Mouse (Mus musculus) forebrain, postnatal 0 days (tissue): ENCODE measurements around the gene Eya2. TPM values are rescaled to one million over a fixed set of nuclear protein-coding genes. Genes with fewer than 3 reads are reported as not detected.

Experiments used
- ATAC-seq: fragments of 200-750 bp; cut with Nextera tagmentation; 2 replicates; pipeline ENCODE4 v1.8.0; 2017; ENCODE audit warnings: mild to moderate bottlenecking, moderate library complexity
- DNase-seq: peaks from one replicate; pipeline ENCODE4 v3.0.0-alpha.2; 2015
- H3K27ac ChIP-seq: fragments of 300-500 bp; sonication (generic); 2 replicates; pipeline ENCODE4 v1.5.1; 2014; ENCODE audit warnings: low read depth, mild to moderate bottlenecking, antibody characterized with exemption, low read length, moderate library complexity, mixed read lengths
- H3K27me3 ChIP-seq: fragments of 300-500 bp; sonication (generic); 2 replicates; pipeline ENCODE4 v1.6.1; 2014; ENCODE audit warnings: mild to moderate bottlenecking, low read length, mixed read lengths; ENCODE audit not compliant: insufficient read depth
- H3K36me3 ChIP-seq: fragments of 300-500 bp; sonication (generic); 2 replicates; pipeline ENCODE4 v1.6.1; 2014; ENCODE audit warnings: mild to moderate bottlenecking, moderate library complexity; ENCODE audit not compliant: insufficient read depth
- H3K4me1 ChIP-seq: fragments of 300-500 bp; sonication (generic); 2 replicates; pipeline ENCODE4 v1.6.1; 2014; ENCODE audit warnings: antibody characterized with exemption; ENCODE audit not compliant: insufficient read depth
- H3K4me2 ChIP-seq: fragments of 300-500 bp; sonication (generic); 2 replicates; pipeline ENCODE4 v1.6.1; 2014; ENCODE audit warnings: low read depth, mild to moderate bottlenecking, moderate library complexity
- H3K4me3 ChIP-seq: fragments of 300-500 bp; sonication (generic); 2 replicates; pipeline ENCODE4 v1.5.1; 2014; ENCODE audit warnings: low read depth, low read length, mixed read lengths
- H3K9ac ChIP-seq: fragments of 300-500 bp; sonication (generic); 2 replicates; pipeline ENCODE4 v1.6.1; 2014; ENCODE audit warnings: mild to moderate bottlenecking
- H3K9me3 ChIP-seq: fragments of 300-500 bp; sonication (generic); 2 replicates; pipeline ENCODE4 v1.6.1; 2016; ENCODE audit warnings: low read length
- CTCF ChIP-seq: sonication (generic); IDR thresholded peaks from 2 replicates; pipeline ENCODE4 v1.5.1; 2016; ENCODE audit warnings: antibody characterized with exemption, control low read depth, low read depth
- WGBS: fragments of 180-500 bp; shearing (Covaris S2); extraction: QIAGEN DNeasy Blood & Tissue Kit; methylation state at CpG from one replicate; pipeline ENCODE4 v1.1.7; 2014; 5-methylcytosine and 5-hydroxymethylcytosine counted together
- polyA plus RNA-seq: library from polyadenylated mRNA; unstranded; fragments of >200 nt; fragmentation: Nextera tagmentation; extraction: Ambion mirVana; gene quantifications from 2 replicates; pipeline ENCODE4 v1.2.1, GENCODE M21; 2015
- total RNA-seq: library from RNA; depleted of rRNA; stranded (reverse); fragments of >200 nt; gene quantifications from 2 replicates; pipeline ENCODE4 v1.2.3, GENCODE M21; 2014

The Eya2 gene
- total and polyA plus RNA-seq, 2 experiments from 2014 or later = 7.4 to 11.3 TPM

DNA sequence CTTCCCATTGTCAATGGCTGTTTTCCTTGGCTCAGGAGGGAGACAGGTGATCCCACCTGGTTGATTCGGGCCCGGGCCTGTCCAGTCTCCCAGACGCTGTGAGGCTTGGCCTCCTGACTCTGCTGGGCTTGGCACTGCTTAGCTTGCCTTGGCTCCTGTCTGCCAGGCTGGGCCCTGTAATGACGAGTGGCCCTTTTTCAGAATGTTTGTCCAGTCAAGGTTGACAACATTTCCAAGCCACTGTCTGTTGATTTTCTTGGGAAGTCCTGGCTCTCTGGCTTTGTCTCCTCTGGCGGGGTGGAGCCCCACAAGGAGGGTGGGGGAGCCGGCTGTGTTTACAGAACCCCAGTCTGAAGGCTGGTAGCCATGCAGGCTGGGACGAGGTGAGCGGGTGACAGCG is 49.2 kb downstream of the Eya2 start:
- Histone ChIP-seq H3K9me3 (no peaks in the 10 kb centered on the region), H3K4me1 (no peaks in the 10 kb centered on the region), H3K4me3 (no peak overlapping the region), H3K27ac (no peak overlapping the region), H3K9ac (no peak overlapping the region), H3K36me3 (no peaks in the 10 kb centered on the region), H3K27me3 (no peaks in the 10 kb centered on the region), H3K4me2 (no peak overlapping the region)
- 81% methylated on average over 9 of the region's 9 CpGs for WGBS
- ATAC-seq (no peak), DNase-seq (no peak)
- no peak for TF ChIP-seq CTCF

DNA sequence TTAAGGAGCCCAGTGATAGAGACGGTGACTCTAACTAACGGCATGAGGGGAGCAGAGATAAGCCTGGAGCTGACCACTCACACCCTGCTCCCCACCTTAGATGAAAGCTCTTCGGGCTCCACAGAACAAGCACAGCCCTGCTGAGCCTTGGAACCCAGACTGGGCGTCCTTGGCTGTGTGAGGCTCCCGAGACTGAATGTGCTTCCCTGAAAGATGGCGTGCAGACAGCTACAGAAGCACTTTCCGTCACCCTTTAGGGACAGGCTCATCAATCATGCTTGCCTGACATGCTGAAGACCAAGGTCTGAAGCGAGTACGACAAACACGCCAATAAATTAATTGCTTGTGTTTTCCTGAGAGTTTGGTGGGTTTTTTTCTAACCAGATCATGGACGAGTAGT is 56.2 kb downstream of the Eya2 start:
- Histone ChIP-seq H3K4me3 (no peak overlapping the region), H3K27me3 (no peaks in the 10 kb centered on the region), H3K9ac (no peak overlapping the region), H3K4me1 (no peaks in the 10 kb centered on the region), H3K9me3 (no peaks in the 10 kb centered on the region), H3K4me2 (no peak overlapping the region), H3K27ac (no peak overlapping the region), H3K36me3 (no peaks in the 10 kb centered on the region)
- DNase-seq (no peak), ATAC-seq (no peak)
- 86% methylated on average over 11 of the region's 11 CpGs for WGBS
- no peak for TF ChIP-seq CTCF

DNA sequence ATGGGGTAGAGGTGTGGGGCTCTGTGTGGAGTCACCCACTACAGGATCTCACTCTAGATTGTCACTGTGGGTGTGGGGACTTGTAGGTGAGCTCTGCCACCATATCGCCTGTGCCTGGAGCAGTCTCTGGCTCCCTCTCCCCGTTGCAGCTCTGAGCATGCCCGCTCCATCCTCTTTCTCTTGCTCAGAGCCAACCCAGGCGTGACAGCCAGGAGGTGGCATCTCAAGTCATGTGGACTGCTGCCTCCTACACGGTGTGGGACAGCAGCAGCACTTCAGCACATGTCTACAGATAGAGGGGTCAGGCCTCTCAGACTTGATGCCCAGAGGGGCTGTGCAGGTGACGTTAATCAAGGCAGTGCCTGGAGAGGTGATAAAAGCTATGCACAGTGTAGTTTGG is 57.4 kb downstream of the Eya2 start:
- WGBS = 54% methylated on average over 6 of the region's 6 CpGs

DNA sequence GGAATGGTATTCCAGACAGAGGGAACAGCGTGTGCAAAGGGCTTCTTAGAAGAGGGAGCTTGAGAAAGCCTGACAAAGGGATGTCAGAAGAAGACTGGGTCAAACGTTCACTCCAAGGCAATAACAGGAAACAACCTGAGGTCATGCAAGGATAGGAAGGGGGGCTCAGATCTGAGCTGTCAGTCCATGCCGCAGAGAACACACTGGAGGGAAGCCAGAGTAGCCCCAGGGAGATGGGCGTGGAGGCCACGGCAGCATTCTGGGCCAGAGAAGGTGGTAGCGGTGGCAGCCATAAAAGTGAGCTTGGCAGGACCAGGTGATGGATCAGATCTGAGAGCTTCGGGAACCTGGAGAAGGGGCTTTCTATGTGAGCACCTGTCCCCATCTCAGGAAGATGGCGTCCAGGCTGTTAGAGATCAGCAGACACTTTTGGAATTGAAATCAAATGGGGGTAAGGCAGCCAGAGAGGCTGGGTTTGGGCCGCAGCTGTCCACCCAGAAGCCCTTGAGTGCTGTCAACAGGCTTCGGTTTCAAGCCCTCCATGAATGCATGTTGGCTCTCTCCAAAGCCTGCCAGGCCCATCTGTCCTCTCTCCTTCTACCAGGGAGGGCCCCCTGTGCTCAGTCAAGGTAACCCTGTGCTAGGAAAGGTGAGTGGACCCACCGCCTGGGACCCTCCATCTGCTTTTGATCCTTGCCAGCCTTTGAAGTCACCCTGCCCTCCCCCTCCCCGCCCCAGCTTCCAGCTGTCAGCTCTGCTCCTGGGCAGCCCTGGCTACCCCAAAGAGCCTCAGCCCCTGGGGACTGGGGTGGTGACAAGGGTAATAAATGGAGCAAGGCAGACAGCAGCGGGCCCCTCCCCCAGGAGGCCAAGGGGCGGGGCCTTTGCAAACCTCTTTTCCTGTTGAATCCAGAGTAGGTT is 58.4 kb downstream of the Eya2 start:
- WGBS = 52% methylated on average over 14 of the region's 14 CpGs
- ATAC-seq (no peak), DNase-seq (no peak)
- Histone ChIP-seq H3K4me1 (peaks cover 3% of the 10 kb centered on the region; the same call in 1 of the 2 replicates), H3K4me2 (no peak overlapping the region), H3K36me3 (no peaks in the 10 kb centered on the region), H3K4me3 (no peak overlapping the region), H3K9ac (no peak overlapping the region), H3K9me3 (no peaks in the 10 kb centered on the region), H3K27ac (no peak overlapping the region), H3K27me3 (no peaks in the 10 kb centered on the region)
- TF ChIP-seq CTCF = no peak

More for the DNA sequence above, 57.4 kb downstream of the Eya2 start:
- no peaks in the 10 kb centered on the region for H3K9me3 ChIP-seq
- H3K4me3 ChIP-seq = no peak overlapping the region
- no peak overlapping the region for H3K9ac ChIP-seq
- H3K36me3 ChIP-seq = no peaks in the 10 kb centered on the region
- ATAC-seq (no peak), DNase-seq (no peak)
- no peaks in the 10 kb centered on the region for H3K27me3 ChIP-seq
- H3K27ac ChIP-seq = no peak overlapping the region
- peaks cover 3% of the 10 kb centered on the region; the same call in 1 of the 2 replicates for H3K4me1 ChIP-seq
- TF ChIP-seq CTCF = no peak
- no peak overlapping the region for H3K4me2 ChIP-seq

DNA sequence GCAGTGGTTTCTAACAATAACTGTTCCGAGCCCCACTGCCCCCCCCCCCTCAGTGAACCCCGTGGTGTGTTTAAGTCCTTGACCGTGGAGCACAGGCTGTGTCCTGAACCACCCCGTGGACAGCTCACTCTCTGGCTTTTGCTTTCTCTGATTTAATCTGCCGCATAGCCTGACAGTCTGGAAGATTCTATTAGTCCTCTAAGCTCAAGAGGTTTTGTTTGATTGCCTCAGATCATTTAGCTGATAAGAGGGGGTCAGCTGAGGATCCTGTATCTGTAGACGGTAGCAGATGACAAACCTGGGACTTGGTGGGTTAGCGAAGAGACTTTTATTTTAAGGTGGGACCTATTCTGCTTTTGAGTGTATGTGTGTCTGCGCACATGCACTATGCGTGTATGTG is 59.3 kb downstream of the Eya2 start:
- 62% methylated on average over 9 of the region's 9 CpGs for WGBS
- Histone ChIP-seq H3K4me1 (peaks cover 3% of the 10 kb centered on the region; the same call in 1 of the 2 replicates), H3K9me3 (no peaks in the 10 kb centered on the region), H3K4me2 (no peak overlapping the region), H3K4me3 (no peak overlapping the region), H3K9ac (no peak overlapping the region), H3K36me3 (no peaks in the 10 kb centered on the region), H3K27ac (no peak overlapping the region), H3K27me3 (no peaks in the 10 kb centered on the region)
- ATAC-seq = no peak
- no peak for TF ChIP-seq CTCF
- no peak for DNase-seq

- no peak for ATAC-seq
- TF ChIP-seq CTCF = no peak
- Histone ChIP-seq H3K9ac (no peak overlapping the region), H3K36me3 (no peaks in the 10 kb centered on the region), H3K9me3 (no peaks in the 10 kb centered on the region), H3K4me3 (no peak overlapping the region), H3K4me2 (no peak overlapping the region), H3K27ac (no peak overlapping the region), H3K4me1 (peaks cover 3% of the 10 kb centered on the region; the same call in 1 of the 2 replicates), H3K27me3 (no peaks in the 10 kb centered on the region)
- WGBS = 80% methylated on average over 10 of the region's 10 CpGs
- no peak for DNase-seq
Observed at GRCm38 (mm10) chr2:165654696-165655491, 60.1 kb downstream of the Eya2 start.

- H3K36me3 ChIP-seq = no peaks in the 10 kb centered on the region
- no peak for TF ChIP-seq CTCF
- H3K27ac ChIP-seq = no peak overlapping the region
- H3K4me2 ChIP-seq = no peak overlapping the region
- DNase-seq = peak; percentile 57
- H3K4me1 ChIP-seq = peaks cover 3% of the 10 kb centered on the region; the same call in 1 of the 2 replicates
- WGBS = 57% methylated on average over 4 of the region's 4 CpGs
- H3K9ac ChIP-seq = no peak overlapping the region
- no peak overlapping the region for H3K4me3 ChIP-seq
- no peaks in the 10 kb centered on the region for H3K9me3 ChIP-seq
- H3K27me3 ChIP-seq = no peaks in the 10 kb centered on the region
- ATAC-seq = peak; percentile 42
Observed at GRCm38 (mm10) chr2:165656541-165656940, 61.7 kb downstream of the Eya2 start.
